ENCODE assay signal across 27 mouse cellular contexts in the genomic region with DNA sequence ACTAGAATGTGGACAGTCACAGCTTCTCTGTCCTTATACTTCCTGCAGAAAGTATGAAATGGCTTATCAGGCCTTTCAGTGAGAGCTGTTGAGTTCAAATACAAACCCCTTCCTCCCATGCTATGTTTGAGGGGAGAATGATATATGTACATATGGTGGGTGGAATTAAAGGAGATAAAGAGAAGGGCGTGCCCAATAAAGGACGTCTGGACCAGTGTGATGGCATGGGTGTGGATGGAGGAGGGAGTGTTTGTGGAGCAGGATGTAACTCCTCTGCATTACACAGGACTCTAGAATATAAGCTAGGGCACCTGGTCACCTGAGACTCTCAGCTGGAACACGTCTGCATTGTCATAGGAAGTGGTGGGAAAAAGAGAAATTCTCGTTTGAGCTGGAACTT.
DNase-seq lines count a peak whose midpoint lies in the region; ATAC-seq and TF ChIP-seq lines count a peak whose summit lies in the region.
"Had no signal": no experiment of that assay in that cellular context is flagged by ENCODE, and none has a peak within 500 bp of the region (broad histone marks: within the 10 kb centered on the region; RNA-seq: fewer than 3 reads in every experiment).

No protein-coding gene starts in this region.

- no peaks in the 10 kb centered on the region for H3K27me3 ChIP-seq in liver, postnatal 0 days (ENCODE audit: insufficient read depth, low read length)
- no peaks in the 10 kb centered on the region for H3K27me3 ChIP-seq in intestine, embryonic 15.5 days (replicated peaks)
- no peaks in the 10 kb centered on the region for H3K27me3 ChIP-seq in liver, embryonic 13.5 days
- H3K27me3 ChIP-seq: CH12.LX; embryonic facial prominence, embryonic 12.5 days; heart, embryonic 13.5 days had no signal

- peak; percentile 15 for DNase-seq in liver
- no peak for DNase-seq in liver, postnatal 0 days
- peak; percentile 18 for DNase-seq in liver, embryonic 13.5 days
- no peak for DNase-seq in urinary bladder, postnatal 10 days (ENCODE audit: low spot score)
- DNase-seq in layer of hippocampus, postnatal 10 days (ENCODE audit: low spot score in 2 of 2): no peak
- no peak for DNase-seq in thymus, adult 18-20 months
- DNase-seq: adrenal gland, adult 8-10 months; cerebellum, adult 11-12 months; cerebellum, adult 9-11 months; embryo, embryonic 11 days; gastrocnemius, adult 2 months; gastrocnemius, postnatal 36 days; heart, postnatal 10 days; kidney, adult 9 months; kidney, postnatal 36 days; left cerebral cortex, postnatal 4 days; lung, embryonic 14.5 days; lung, postnatal 14 days; midbrain, embryonic 14.5 days; thymus, postnatal 4 days had no signal

- ATAC-seq in liver, postnatal 0 days: no peak
- peak; percentile 38; the same call in 1 of the 2 replicates for ATAC-seq in intestine, embryonic 15.5 days
- ATAC-seq in liver, embryonic 13.5 days (ENCODE audit: low read depth): peak; percentile 96
- ATAC-seq: forebrain, embryonic 16.5 days had no signal

- WGBS in liver, postnatal 0 days (ENCODE audit: insufficient replicate concordance): 63% methylated on average over 4 of the region's 4 CpGs
- 52% methylated on average over 4 of the region's 4 CpGs for WGBS in intestine, embryonic 15.5 days
- 41% methylated on average over 4 of the region's 4 CpGs for WGBS in liver, embryonic 13.5 days (ENCODE audit: insufficient replicate concordance)

- no peak overlapping the region for H3K9ac ChIP-seq in liver, postnatal 0 days (replicated peaks)
- no peak overlapping the region for H3K9ac ChIP-seq in intestine, embryonic 15.5 days
- H3K9ac ChIP-seq in liver, embryonic 13.5 days: no peak overlapping the region
- H3K9ac ChIP-seq: embryonic facial prominence, embryonic 12.5 days; heart, embryonic 13.5 days; hindbrain, embryonic 14.5 days; lung, embryonic 14.5 days had no signal

- no peaks in the 10 kb centered on the region for H3K36me3 ChIP-seq in liver, postnatal 0 days (replicated peaks; ENCODE audit: insufficient read depth, low read length)
- H3K36me3 ChIP-seq in intestine, embryonic 15.5 days: no peaks in the 10 kb centered on the region
- H3K36me3 ChIP-seq in liver, embryonic 13.5 days: no peaks in the 10 kb centered on the region
- H3K36me3 ChIP-seq: embryonic facial prominence, embryonic 12.5 days; heart, embryonic 13.5 days had no signal

- TF ChIP-seq CTCF in liver, postnatal 0 days (IDR thresholded peaks at IDR 0.05; ENCODE audit: low read depth): no peak

- TF ChIP-seq EP300 in liver, postnatal 0 days (IDR thresholded peaks at IDR 0.05; ENCODE audit: low read depth): no peak

- H3K4me3 ChIP-seq in liver, postnatal 0 days (ENCODE audit: low read depth, low read length): no peak overlapping the region
- no peak overlapping the region for H3K4me3 ChIP-seq in intestine, embryonic 15.5 days (replicated peaks)
- no peak overlapping the region for H3K4me3 ChIP-seq in liver, embryonic 13.5 days (replicated peaks)
- H3K4me3 ChIP-seq: embryonic facial prominence, embryonic 12.5 days; gastrocnemius, adult 2 months; heart, embryonic 13.5 days; layer of hippocampus, adult 2 months had no signal

- H3K27ac ChIP-seq in liver, postnatal 0 days (ENCODE audit: low read depth): no peak overlapping the region
- no peak overlapping the region for H3K27ac ChIP-seq in intestine, embryonic 15.5 days
- no peak overlapping the region for H3K27ac ChIP-seq in liver, embryonic 13.5 days
- H3K27ac ChIP-seq: embryonic facial prominence, embryonic 12.5 days; gastrocnemius, adult 2 months; heart, embryonic 13.5 days; hindbrain, embryonic 14.5 days; layer of hippocampus, adult 2 months had no signal

- no peak overlapping the region for H3K4me2 ChIP-seq in liver, postnatal 0 days (ENCODE audit: low read depth, low read length)
- H3K4me2 ChIP-seq in intestine, embryonic 15.5 days (replicated peaks): no peak overlapping the region
- H3K4me2 ChIP-seq in liver, embryonic 13.5 days: no peak overlapping the region
- H3K4me2 ChIP-seq: embryonic facial prominence, embryonic 12.5 days; heart, embryonic 13.5 days; hindbrain, embryonic 14.5 days; lung, embryonic 14.5 days had no signal

- H3K4me1 ChIP-seq in liver, postnatal 0 days (ENCODE audit: insufficient read depth): peaks cover 7% of the 10 kb centered on the region
- 0 out of 2 replicates have a peak, but pooled peaks cover 5% of the 10 kb centered on the region for H3K4me1 ChIP-seq in intestine, embryonic 15.5 days (replicated peaks)
- H3K4me1 ChIP-seq in liver, embryonic 13.5 days (replicated peaks): peaks cover 7% of the 10 kb centered on the region

- H3K9me3 ChIP-seq in liver, postnatal 0 days (ENCODE audit: low read length): no peaks in the 10 kb centered on the region
- no peaks in the 10 kb centered on the region for H3K9me3 ChIP-seq in intestine, embryonic 15.5 days
- no peaks in the 10 kb centered on the region for H3K9me3 ChIP-seq in liver, embryonic 13.5 days (replicated peaks)
- H3K9me3 ChIP-seq: embryonic facial prominence, embryonic 12.5 days; heart, embryonic 13.5 days had no signal

Comparison
In these comparisons a context has a peak if more than half of its experiments do, and no peak if none do; other contexts are left out.
1. DNase-seq: peak in liver (single experiment) and liver, embryonic 13.5 days (single experiment); none in liver, postnatal 0 days (single experiment), urinary bladder, postnatal 10 days (single experiment), layer of hippocampus, postnatal 10 days (0 of 2) and thymus, adult 18-20 months (0 of 2).